Mouse (Mus musculus): Measurements from ENCODE around the gene Olfr19.
"Not testable (repeated sequence)": the region's sequence is repeated elsewhere in the genome, so short reads cannot be mapped to it uniquely, and the experiment has no call there.

Gene Olfr19

GRCm38 (mm10) chr16:16676305-16676704 lies at the start of gene Olfr19:
TSS of gene Olfr19 (minus strand) at chr16:16676405.
- no peak for DNase-seq (ENCODE audit: low read depth)

DNA sequence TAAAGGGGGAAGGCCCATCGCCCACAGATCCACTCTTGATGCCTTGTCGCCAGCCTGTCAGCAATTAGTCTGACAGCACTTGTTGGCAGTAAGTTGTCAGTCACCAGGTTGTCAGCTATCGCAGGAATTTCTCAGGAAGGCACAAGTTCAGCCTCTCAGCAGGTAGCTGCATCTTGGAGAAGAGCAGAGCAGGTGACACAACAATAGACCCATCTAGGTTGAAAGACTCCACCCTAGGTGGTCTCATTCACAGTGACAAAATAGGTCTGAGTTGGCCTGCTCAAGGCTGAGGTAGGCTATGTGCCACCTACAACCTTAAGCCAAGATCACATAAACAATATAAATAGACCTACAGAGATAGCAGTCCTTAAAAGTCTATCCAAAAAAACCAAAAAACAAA lies 8.8 kb upstream of the Olfr19 start:
- no peak for DNase-seq (ENCODE audit: low read depth)

GRCm38 (mm10) chr16:16684053-16684452 lies 7.8 kb upstream of the Olfr19 start:
- no peak for DNase-seq (ENCODE audit: low read depth)

DNA sequence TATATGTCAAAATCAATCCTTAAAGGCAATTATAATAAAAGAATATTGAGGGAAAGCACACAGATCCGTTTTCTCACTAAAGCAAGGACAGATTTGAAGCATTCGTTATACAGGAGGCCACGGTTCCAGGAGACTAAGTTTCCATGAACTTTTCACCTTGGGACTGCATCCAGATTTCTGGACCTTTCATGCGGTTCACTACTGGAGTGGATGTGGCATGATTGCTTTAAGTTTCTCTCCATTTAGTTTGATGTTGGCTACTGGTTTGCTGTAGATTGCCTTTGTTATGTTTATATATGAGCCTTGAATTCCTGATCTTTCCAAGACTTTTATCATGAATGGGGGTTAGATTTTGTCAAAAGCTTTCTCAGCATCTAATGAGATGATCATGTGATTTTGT lies 11.2 kb downstream of the Olfr19 start:
- no peak for DNase-seq (ENCODE audit: low read depth)

- DNase-seq (ENCODE audit: low read depth) = not testable (repeated sequence)
Observed at GRCm38 (mm10) chr16:16664516-16664915, 11.7 kb downstream of the Olfr19 start.

DNA sequence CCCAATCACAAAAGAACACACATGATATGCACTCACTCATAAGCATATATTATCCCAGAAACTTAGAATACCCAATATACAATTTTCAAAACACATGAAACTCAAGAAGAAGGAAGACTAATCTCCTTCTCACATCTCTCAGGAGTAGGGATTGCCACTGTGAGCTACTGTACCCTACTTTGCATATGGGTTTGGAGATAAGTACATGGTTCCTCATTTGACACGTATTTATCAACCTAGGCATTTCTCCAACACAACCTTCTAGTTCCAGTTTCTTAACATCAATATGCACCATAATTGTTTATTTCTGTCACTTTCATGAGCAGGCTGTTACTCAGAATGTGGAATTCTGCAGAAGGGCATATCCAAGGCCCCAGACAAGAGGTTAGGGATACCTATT lies 31.1 kb downstream of the Olfr19 start:
- no peak for DNase-seq (ENCODE audit: low read depth)

DNA sequence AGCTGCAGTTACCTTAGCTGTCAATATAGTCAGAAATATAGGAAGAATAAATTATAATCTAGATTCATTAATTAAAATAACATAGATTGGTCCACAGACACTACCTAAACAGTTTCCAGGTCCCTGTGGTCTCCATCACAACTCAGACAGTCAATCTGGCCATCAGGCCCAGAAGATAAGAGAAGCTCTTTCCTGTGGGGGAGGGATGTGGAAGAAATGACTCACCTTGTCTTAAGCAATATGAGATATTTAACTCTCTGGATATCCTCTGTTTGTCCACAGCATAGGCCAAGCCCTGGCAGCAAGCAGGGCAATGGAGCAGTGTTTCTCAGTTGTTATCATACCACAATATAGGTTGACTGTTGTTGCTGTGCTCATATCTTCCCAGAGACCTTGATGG lies 42.5 kb downstream of the Olfr19 start:
- DNase-seq (ENCODE audit: low read depth) = peak; percentile 2
